Mouse (Mus musculus): ENCODE data around the gene Gm45844.
A peak's percentile ranks its signal among the peaks of the same experiment; 100 is the strongest.
"Not testable (repeated sequence)": the region's sequence is repeated elsewhere in the genome, so short reads cannot be mapped to it uniquely, and the experiment has no call there.

Gm45844 gene

DNA sequence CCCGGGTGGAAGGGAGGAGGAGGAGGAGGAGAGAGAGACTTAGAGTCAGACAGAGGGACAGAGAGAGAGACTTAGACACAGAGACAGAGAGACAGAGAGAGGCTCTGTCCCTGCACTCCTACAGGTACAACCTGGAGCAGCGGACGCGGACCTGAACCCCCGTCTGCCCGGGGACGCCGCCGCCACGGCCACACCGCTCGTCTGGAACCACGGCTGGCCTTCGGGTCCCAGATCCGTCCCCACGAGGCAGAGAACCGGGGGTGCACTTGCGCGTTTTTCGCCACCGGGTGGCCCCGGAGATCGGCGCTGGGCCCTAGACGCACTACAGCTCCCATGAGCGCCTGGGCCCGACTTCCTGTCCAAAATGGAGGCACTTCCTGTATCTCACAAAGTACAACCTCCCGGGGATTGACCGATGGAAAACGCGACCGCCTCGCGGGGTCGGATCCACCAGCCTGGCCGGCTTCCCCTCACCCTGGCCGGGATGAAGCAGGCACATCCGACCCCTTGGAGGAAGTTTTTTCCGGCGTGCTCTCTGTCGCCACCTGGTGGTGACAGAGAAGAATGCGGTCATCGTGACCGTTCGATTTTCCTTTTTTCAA lies at the start of gene Gm45844:
TSS of gene Gm45844 (minus strand) at position 324 of the 602 bp plus-strand sequence.
- peak; percentile 87 to 90 for DNase-seq

- peak; percentile 26 to 45 for DNase-seq
These were observed 17.5 kb upstream of the Gm45844 start for GRCm38 (mm10) chr7:7295595-7295994.

GRCm38 (mm10) chr7:7281383-7281782 lies 3.3 kb upstream of the Gm45844 start:
- DNase-seq = no peak

- DNase-seq = peak in 1 of 2 experiments; percentile 37
These were observed 533 bp downstream of the Gm45844 start for GRCm38 (mm10) chr7:7277556-7277955.

DNA sequence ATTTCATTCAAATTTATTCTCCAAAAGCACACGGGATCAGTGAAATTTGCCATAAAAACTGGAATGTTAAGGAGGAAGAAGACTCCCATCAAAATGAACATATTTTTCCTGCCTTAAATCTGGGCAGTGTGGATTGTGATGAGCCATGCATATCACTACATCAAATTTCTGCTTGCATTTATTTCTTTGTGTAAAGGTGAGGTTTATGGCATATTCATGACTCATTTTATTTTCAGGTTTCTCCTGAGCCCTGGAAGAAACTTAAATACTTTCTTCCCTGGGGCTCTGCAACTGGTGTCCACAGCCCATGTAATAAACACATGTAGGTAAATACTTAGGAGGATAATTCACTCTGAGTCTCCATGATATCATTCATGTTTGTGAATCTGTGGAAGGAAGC lies 30.9 kb downstream of the Gm45844 start, which contains the start of gene Vmn2r29:
TSS of gene Vmn2r29 (minus strand) at position 101 of the 400 bp plus-strand sequence.
- not testable (repeated sequence) for DNase-seq

- DNase-seq = peak; percentile 45 to 54
These were observed 68.6 kb downstream of the Gm45844 start, which contains the start of gene Zfp772 for GRCm38 (mm10) chr7:7209313-7210151. TSS of gene Zfp772 (minus strand) at chr7:7209998.

GRCm38 (mm10) chr7:7188191-7188942 lies 89.7 kb downstream of the Gm45844 start:
- DNase-seq = peak; percentile 71 to 72

DNA sequence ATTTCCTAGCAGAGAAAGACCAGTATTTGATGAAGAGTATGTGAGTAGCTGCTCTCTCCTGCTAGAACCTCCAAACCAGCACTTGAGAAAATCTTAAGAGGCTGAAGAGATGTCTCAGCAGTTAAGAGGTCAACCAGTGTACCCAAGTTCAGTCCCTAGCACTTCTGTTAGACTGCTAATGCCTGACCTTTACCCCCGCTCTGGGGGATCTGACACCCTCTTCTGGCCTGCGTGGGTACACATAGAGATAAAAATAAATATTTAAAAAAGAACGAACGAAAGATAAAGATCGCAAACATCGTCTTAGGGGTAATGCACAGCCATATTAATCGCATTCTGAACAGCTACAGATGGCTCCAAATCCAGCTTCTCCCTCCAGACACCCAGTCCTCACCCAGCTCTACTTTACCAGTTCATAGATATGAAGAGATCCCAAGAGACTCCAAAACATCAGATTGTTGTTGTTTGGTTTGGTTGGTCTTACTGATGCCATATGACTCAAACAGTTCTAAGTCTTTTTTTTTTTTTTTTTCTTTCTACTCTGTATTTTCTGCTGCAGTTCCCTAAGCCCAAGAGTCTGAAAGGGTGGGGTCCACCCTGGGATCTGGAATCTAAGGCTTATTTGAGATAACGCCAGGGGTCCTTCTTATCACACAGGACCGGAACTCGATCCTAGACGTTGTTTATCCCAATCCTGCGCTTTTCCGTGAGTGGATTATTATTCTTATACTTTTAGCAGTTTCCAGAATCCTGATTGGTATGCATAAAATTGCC lies 90.5 kb downstream of the Gm45844 start:
- DNase-seq = no peak

- no peak for DNase-seq
These were observed 92.2 kb downstream of the Gm45844 start for GRCm38 (mm10) chr7:7185897-7186296.

DNA sequence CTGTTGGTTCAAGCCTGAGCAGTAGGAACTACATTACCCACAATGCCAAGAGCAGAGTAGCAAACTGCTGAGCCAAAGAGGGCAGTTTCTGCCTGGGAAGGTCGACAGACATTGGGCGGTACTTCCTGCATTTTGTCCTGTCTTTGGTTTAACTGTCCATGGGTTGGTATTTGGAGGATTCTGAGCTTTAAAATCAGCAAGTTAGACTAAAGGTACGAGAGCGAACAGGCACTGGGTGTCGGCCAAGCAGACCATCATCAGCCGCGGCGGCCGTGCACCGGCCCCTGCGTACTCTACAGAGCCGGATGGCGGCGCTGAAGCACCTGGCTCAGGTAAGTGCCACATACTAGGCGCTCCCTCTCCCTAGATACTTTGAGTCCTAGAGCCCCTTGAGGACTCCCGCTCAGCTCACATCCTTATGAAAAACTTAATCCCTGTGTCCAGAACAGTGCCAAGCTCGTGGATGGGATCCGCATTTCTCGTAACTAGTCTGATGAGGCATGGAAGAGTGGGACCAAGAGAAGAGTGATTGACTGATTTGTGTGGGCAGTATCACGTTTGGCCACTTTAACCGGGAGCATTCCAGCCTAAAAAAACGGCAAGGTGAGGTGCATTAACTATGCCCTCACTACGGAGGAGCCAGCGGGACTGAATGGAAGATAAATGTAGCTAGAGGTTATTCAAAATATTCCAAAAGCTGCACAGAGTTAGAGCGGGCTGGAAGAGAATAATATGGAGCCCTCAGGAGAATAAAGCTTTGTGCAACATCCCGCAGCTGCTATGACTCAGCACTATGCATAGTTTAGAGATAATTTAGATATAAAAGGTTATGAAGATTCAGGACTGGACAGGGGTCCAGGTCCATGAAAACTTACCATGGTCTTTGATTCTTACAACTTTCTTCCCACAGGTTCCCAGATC lies 106.6 kb downstream of the Gm45844 start, which contains the start of gene Zfp418:
TSS of gene Zfp418 (plus strand) at position 104 of the 921 bp plus-strand sequence.
- DNase-seq = peak; percentile 17 to 25
